Mouse (Mus musculus) lung, embryonic 16.5 days (tissue): ENCODE data around the gene Tjap1. TPM values are rescaled to one million over a fixed set of nuclear protein-coding genes. Genes with fewer than 3 reads are reported as not detected.

Source experiments
- ATAC-seq: fragments of 200-750 bp; cut with Nextera tagmentation; 2 replicates; pipeline ENCODE4 v1.8.0; 2017; ENCODE audit warnings: low read depth, mild to moderate bottlenecking, moderate library complexity
- H3K27ac ChIP-seq: fragments of 300-500 bp; sonication (generic); 2 replicates; pipeline ENCODE4 v1.5.1; 2014; ENCODE audit warnings: mild to moderate bottlenecking, control low read depth, low read length
- H3K27me3 ChIP-seq: fragments of 300-500 bp; sonication (generic); 2 replicates; pipeline ENCODE4 v1.6.1; 2014; ENCODE audit warnings: low read depth, low read length, mixed read lengths; ENCODE audit not compliant: control insufficient read depth, insufficient read depth
- H3K36me3 ChIP-seq: fragments of 300-500 bp; sonication (generic); 2 replicates; pipeline ENCODE4 v1.6.1; 2014; ENCODE audit warnings: low read length; ENCODE audit not compliant: control insufficient read depth, insufficient read depth
- H3K4me1 ChIP-seq: fragments of 300-500 bp; sonication (generic); replicated peaks from 2 replicates; pipeline ENCODE4 v1.6.1; 2014; ENCODE audit warnings: low read length, mixed read lengths; ENCODE audit not compliant: control insufficient read depth, insufficient read depth
- H3K4me2 ChIP-seq: fragments of 300-500 bp; sonication (generic); 2 replicates; pipeline ENCODE4 v1.6.1; 2014; ENCODE audit warnings: low read depth, low read length, control low read depth
- H3K4me3 ChIP-seq: fragments of 300-500 bp; sonication (generic); 2 replicates; pipeline ENCODE4 v1.5.1; 2014; ENCODE audit warnings: mild to moderate bottlenecking, low read length, control low read depth
- H3K9ac ChIP-seq: fragments of 300-500 bp; sonication (generic); 2 replicates; pipeline ENCODE4 v1.6.1; 2014; ENCODE audit warnings: low read length, control low read depth
- H3K9me3 ChIP-seq: fragments of 300-500 bp; sonication (generic); 2 replicates; pipeline ENCODE4 v1.6.1; 2016; ENCODE audit warnings: low read length; ENCODE audit not compliant: control insufficient read depth
- WGBS: fragments of 180-500 bp; shearing (Covaris S2); extraction: QIAGEN DNeasy Blood & Tissue Kit; methylation state at CpG from one replicate; pipeline ENCODE4 v1.1.7; 2014; 5-methylcytosine and 5-hydroxymethylcytosine counted together
- polyA plus RNA-seq: library from polyadenylated mRNA; unstranded; fragments of >200 nt; fragmentation: Nextera tagmentation; extraction: Ambion mirVana; gene quantifications from 2 replicates; pipeline ENCODE4 v1.2.1, GENCODE M21; 2015

The Tjap1 gene
- polyA plus RNA-seq, 1 experiment from 2014 or later, result 39.1 TPM

GRCm38 (mm10) chr17:46274465-46274864 is 8.4 kb downstream of the Tjap1 start:
- Histone ChIP-seq H3K9ac (no peak overlapping the region), H3K4me3 (no peak overlapping the region), H3K27ac (no peak overlapping the region), H3K4me1 (peaks cover 11% of the 10 kb centered on the region; the same call in 1 of the 2 replicates), H3K4me2 (no peak overlapping the region), H3K36me3 (peaks cover 24% of the 10 kb centered on the region), H3K27me3 (no peaks in the 10 kb centered on the region), H3K9me3 (no peaks in the 10 kb centered on the region)
- WGBS, result 59% methylated on average over 6 of the region's 6 CpGs
- ATAC-seq, result no peak

- Histone ChIP-seq H3K9me3 (no peaks in the 10 kb centered on the region), H3K27ac (no peak overlapping the region), H3K27me3 (no peaks in the 10 kb centered on the region), H3K36me3 (peaks cover 19% of the 10 kb centered on the region), H3K9ac (no peak overlapping the region), H3K4me3 (no peak overlapping the region), H3K4me1 (peaks cover 11% of the 10 kb centered on the region; the same call in 1 of the 2 replicates), H3K4me2 (no peak overlapping the region)
- 67% methylated on average over 1 of the region's 1 CpGs for WGBS
- ATAC-seq, result no peak
These were observed 9.0 kb downstream of the Tjap1 start for GRCm38 (mm10) chr17:46273803-46274236.

- Histone ChIP-seq H3K9ac (no peak overlapping the region), H3K36me3 (peaks cover 14% of the 10 kb centered on the region), H3K4me3 (no peak overlapping the region), H3K4me2 (no peak overlapping the region), H3K4me1 (peaks cover 11% of the 10 kb centered on the region; the same call in 1 of the 2 replicates), H3K9me3 (no peaks in the 10 kb centered on the region), H3K27me3 (no peaks in the 10 kb centered on the region), H3K27ac (no peak overlapping the region)
- no peak for ATAC-seq
- 79% methylated on average over 5 of the region's 5 CpGs for WGBS
These were observed 10.2 kb downstream of the Tjap1 start for GRCm38 (mm10) chr17:46272675-46273074.

DNA sequence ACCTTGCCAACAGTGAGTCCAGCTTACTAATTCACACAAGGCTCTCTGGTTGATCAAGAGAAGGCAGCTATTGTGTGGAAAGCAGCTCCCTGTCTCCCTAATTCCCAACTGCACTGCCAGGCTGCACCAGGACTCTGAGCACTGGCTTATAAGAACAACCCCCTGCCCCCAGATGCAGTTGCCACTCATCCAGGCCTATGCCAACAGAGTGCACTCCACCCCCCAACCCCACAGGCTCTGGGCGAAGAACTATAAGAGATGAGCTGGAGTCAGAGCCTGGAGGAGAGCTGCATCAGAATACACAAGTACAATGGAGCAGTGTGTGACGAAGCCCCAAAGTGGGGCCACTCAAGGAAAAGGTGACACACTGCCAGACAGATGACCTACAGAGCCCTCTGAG is 10.8 kb downstream of the Tjap1 start:
- Histone ChIP-seq H3K4me3 (no peak overlapping the region), H3K27ac (no peak overlapping the region), H3K4me2 (no peak overlapping the region), H3K9ac (no peak overlapping the region), H3K27me3 (no peaks in the 10 kb centered on the region), H3K36me3 (peaks cover 9% of the 10 kb centered on the region), H3K4me1 (peaks cover 11% of the 10 kb centered on the region; the same call in 1 of the 2 replicates), H3K9me3 (no peaks in the 10 kb centered on the region)
- WGBS, result 88% methylated on average over 2 of the region's 2 CpGs
- no peak for ATAC-seq

DNA sequence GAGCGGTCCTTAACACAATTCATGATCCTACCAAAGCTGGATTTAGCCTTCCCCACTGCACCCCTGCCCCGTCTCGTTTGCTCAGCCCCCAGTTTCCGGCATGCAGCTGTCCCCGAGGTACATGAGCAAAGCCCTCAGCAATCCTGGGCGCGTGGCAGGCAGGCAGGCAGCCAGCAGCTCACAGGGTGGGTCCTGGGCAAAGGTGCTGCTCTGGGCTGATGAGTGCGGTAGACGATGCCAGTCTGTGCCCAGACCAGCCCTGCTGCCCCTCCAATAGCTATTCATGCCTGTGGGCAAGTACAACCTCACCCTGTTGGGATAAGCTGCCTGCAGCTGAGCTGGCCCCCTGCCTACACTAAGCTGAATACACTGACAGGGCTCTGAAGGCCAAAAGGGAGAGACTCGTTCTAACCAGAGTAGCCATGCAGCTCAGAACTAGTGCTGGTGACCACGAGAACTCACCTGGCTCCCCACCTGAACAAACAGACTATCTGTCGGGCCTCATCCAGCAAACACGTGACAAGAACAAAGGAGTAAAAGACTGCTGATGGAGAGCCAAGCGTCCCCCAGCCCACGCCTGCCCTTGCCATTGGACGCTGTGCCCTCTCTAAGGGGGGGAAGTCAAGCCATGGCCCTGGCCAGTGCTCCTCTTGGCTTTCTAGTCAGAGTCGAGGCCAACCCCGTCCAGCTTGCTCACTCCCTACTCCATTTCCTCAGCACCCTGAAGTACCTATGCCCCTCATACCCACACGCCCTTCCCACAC is 12.9 kb downstream of the Tjap1 start:
- Histone ChIP-seq H3K9me3 (no peaks in the 10 kb centered on the region), H3K27me3 (no peaks in the 10 kb centered on the region), H3K36me3 (peaks cover 9% of the 10 kb centered on the region), H3K27ac (peak overlapping the region; percentile 47; the same call in 1 of the 2 replicates), H3K4me3 (no peak overlapping the region), H3K9ac (peak overlapping the region; percentile 37; the same call in 1 of the 2 replicates), H3K4me1 (peaks cover 21% of the 10 kb centered on the region), H3K4me2 (no peak overlapping the region)
- WGBS, result 61% methylated on average over 19 of the region's 19 CpGs
- peak; percentile 21; the same call in 1 of the 2 replicates for ATAC-seq

GRCm38 (mm10) chr17:46268026-46268720 is 14.7 kb downstream of the Tjap1 start:
- Histone ChIP-seq H3K4me3 (no peak overlapping the region), H3K4me1 (peaks cover 21% of the 10 kb centered on the region), H3K4me2 (no peak overlapping the region), H3K27me3 (no peaks in the 10 kb centered on the region), H3K36me3 (peaks cover 16% of the 10 kb centered on the region), H3K9me3 (no peaks in the 10 kb centered on the region), H3K9ac (no peak overlapping the region), H3K27ac (no peak overlapping the region)
- ATAC-seq, result no peak
- 68% methylated on average over 10 of the region's 10 CpGs for WGBS

DNA sequence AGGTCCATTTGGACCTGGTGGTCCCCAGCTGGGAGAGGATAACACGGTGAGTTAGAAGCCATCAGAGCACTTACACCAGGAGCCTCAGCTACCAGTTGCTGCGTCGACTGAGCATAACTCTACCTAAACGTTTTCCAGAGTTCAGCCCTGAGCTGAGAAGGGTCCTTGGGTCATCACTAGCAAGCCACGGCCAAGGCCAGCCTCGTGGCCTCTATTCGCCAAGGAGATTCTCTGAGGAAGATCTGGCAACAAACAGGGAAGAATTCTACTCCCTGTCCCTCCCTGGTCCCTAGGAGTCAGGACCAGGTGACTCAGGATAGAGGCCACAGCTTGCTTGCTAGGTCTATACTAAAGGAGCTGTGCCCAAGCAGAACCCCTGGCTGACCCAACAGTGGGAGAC is 15.3 kb downstream of the Tjap1 start:
- H3K9me3 ChIP-seq, result no peaks in the 10 kb centered on the region
- H3K4me3 ChIP-seq, result no peak overlapping the region
- peaks cover 16% of the 10 kb centered on the region for H3K36me3 ChIP-seq
- no peak overlapping the region for H3K9ac ChIP-seq
- peak overlapping the region; percentile 86 for H3K27ac ChIP-seq
- no peak for ATAC-seq
- no peaks in the 10 kb centered on the region for H3K27me3 ChIP-seq
- no peak overlapping the region for H3K4me2 ChIP-seq
- WGBS, result 86% methylated on average over 7 of the region's 7 CpGs
- H3K4me1 ChIP-seq, result peaks cover 21% of the 10 kb centered on the region

- Histone ChIP-seq H3K4me3 (no peak overlapping the region), H3K4me2 (no peak overlapping the region), H3K27ac (peak overlapping the region; percentile 86), H3K9ac (no peak overlapping the region), H3K4me1 (peaks cover 21% of the 10 kb centered on the region), H3K9me3 (no peaks in the 10 kb centered on the region), H3K27me3 (no peaks in the 10 kb centered on the region), H3K36me3 (peaks cover 20% of the 10 kb centered on the region)
- ATAC-seq, result no peak
- 57% methylated on average over 6 of the region's 6 CpGs for WGBS
These were observed 15.8 kb downstream of the Tjap1 start for GRCm38 (mm10) chr17:46266986-46267385.

DNA sequence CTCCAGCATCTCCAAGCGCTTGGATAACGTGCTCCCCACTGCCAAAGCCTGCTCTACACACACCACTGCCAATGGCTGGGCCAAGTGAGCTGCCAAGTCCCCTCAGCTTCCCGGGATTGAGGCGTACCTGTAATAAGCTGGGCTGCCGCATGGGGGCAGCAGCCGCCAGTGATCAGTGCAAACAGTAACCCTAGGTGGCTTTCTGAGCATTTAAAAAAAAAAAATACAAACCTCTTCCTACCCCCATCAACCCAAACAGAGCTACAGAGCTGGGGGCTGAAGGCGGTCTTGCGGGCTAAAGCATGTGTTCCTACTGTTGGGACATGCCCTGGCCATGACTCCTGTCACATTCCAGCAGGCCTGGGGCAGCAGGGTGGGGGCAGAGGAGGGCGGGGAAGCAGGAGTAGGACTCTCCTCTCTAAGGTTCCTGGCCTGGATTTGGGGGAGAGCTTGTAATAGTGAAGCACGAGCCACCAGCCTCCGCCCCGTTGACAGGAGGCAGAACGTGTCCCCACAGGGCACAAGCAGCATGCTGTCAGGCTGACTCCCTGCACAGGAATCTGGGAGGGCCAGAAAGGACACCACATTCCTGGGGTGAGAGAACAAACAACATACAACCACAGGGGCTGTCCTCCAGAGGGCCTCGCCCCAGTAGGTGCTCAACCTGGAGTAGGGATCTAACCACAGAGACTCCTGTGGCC is 16.8 kb downstream of the Tjap1 start:
- WGBS, result 15% methylated on average over 14 of the region's 14 CpGs
- peak overlapping the region; percentile 31; the same call in 1 of the 2 replicates for H3K9ac ChIP-seq
- peaks cover 21% of the 10 kb centered on the region for H3K4me1 ChIP-seq
- H3K9me3 ChIP-seq, result no peaks in the 10 kb centered on the region
- no peak overlapping the region for H3K4me3 ChIP-seq
- peaks cover 21% of the 10 kb centered on the region for H3K36me3 ChIP-seq
- no peaks in the 10 kb centered on the region for H3K27me3 ChIP-seq
- peak; percentile 88 for ATAC-seq
- H3K4me2 ChIP-seq, result no peak overlapping the region
- peak overlapping the region; percentile 86 for H3K27ac ChIP-seq
